ENCODE assay signal across 13 mouse cellular contexts in the genomic region with DNA sequence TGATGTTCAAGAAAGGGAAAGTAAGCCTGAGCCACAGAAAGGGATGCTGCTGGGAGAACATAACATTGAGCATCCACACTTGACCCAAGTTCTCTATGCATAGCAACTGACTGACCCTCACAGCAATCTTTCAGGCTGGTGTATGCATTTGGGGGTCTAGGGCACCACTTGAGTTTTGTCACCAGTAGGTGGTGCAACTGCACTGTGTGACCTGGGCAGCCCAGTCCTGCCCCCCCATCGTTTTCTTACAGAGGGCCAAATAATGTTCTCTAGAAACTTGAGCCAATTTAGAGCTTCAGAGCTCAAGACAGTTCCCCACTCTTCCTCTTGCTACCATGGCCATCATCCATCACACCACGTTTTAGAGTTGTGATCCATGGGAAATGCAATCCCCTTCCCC. TPM values are rescaled to one million over a fixed set of nuclear protein-coding genes. Genes with fewer than 3 reads are reported as not detected.
A peak's percentile ranks its signal among the peaks of the same experiment; 100 is the strongest.
DNase-seq lines count a peak whose midpoint lies in the region; TF ChIP-seq lines count a peak whose summit lies in the region.
"Had no signal": no experiment of that assay in that cellular context is flagged by ENCODE, and none has a peak within 500 bp of the region (broad histone marks: within the 10 kb centered on the region; RNA-seq: fewer than 3 reads in every experiment).

No protein-coding gene starts in this region.

- H3K27ac ChIP-seq in gastrocnemius, adult 2 months = no peak overlapping the region
- H3K27ac ChIP-seq: neural tube, embryonic 13.5 days had no signal

- DNase-seq in gastrocnemius, adult 2 months = no peak
- no peak for DNase-seq in gastrocnemius, postnatal 36 days
- peak; percentile 38 for DNase-seq in left cerebral cortex, postnatal 4 days
- no peak for DNase-seq in left cerebral cortex, postnatal 14 days (ENCODE audit: low spot score in 2 of 2)
- DNase-seq in R1 (ENCODE audit: low read depth, low spot score) = peak; percentile 32
- peak; percentile 52 for DNase-seq in lung, postnatal 36 days
- no peak for DNase-seq in adrenal gland, postnatal 14 days
- DNase-seq in cerebellum, adult 9-11 months = no peak
- DNase-seq: right cerebral cortex, postnatal 25 days had no signal

- intact Hi-C loops in gastrocnemius, adult 2 months (cut with DNase I) = no loop called here
- intact Hi-C loops in gastrocnemius, postnatal 36 days (cut with DNase I) = no loop called here
- intact Hi-C loops in left cerebral cortex, postnatal 4 days (cut with DNase I) = no loop called here
- intact Hi-C loops in left cerebral cortex, postnatal 14 days (cut with DNase I) = no loop called here

- H3K4me3 ChIP-seq in gastrocnemius, adult 2 months = no peak overlapping the region
- H3K4me3 ChIP-seq: limb, embryonic 12.5 days; neural tube, embryonic 13.5 days had no signal

- TF ChIP-seq CTCF in gastrocnemius, adult 2 months (IDR thresholded peaks at IDR 0.05) = peak; percentile 13; the same call in 1 of the 2 replicates

RNA-seq across cellular contexts. Expression of a gene that starts 42.3 kb away (rescaled TPM):
- 1 to 10 TPM; 1.5 to 2.4 TPM for total RNA-seq in gastrocnemius, adult 2 months (2021)
- total RNA-seq in gastrocnemius, postnatal 36 days (2021) = 1 to 10 TPM; 1.9 to 2.1 TPM
- 10 to 100 TPM; 21.5 to 25.0 TPM for total RNA-seq in left cerebral cortex, postnatal 4 days (2021)
- 10 to 100 TPM; 23.8 to 32.3 TPM for total RNA-seq in left cerebral cortex, postnatal 14 days (2021)
- 5.1 TPM in 2 replicates for total RNA-seq in adrenal gland, postnatal 14 days (2021)
- total RNA-seq: megakaryocyte-erythroid progenitor cell, adult 5-6 weeks had no signal

RNA-seq across cellular contexts. Expression of a gene that starts 45.5 kb away (rescaled TPM):
- total RNA-seq in gastrocnemius, adult 2 months (2021) = not detected
- total RNA-seq in gastrocnemius, postnatal 36 days (2021) = not detected
- total RNA-seq in left cerebral cortex, postnatal 4 days (2021) = not detected
- not detected for total RNA-seq in left cerebral cortex, postnatal 14 days (2021)
- total RNA-seq in adrenal gland, postnatal 14 days (2021) = not detected in 2 replicates
- total RNA-seq: heart, postnatal 10 days; megakaryocyte-erythroid progenitor cell, adult 5-6 weeks had no signal

RNA-seq across cellular contexts. Expression of a gene that starts 59.3 kb away (rescaled TPM):
- not detected for total RNA-seq in gastrocnemius, adult 2 months (2021)
- total RNA-seq in gastrocnemius, postnatal 36 days (2021) = not detected
- not detected for total RNA-seq in left cerebral cortex, postnatal 4 days (2021)
- not detected for total RNA-seq in left cerebral cortex, postnatal 14 days (2021)
- total RNA-seq in adrenal gland, postnatal 14 days (2021) = not detected in 2 replicates
- total RNA-seq: heart, postnatal 10 days; megakaryocyte-erythroid progenitor cell, adult 5-6 weeks had no signal

Comparison
In these comparisons a context has a peak if more than half of its experiments do, and no peak if none do; other contexts are left out.
1. DNase-seq: peak in left cerebral cortex, postnatal 4 days (single experiment), R1 (single experiment) and lung, postnatal 36 days (single experiment); none in gastrocnemius, adult 2 months (single experiment), gastrocnemius, postnatal 36 days (0 of 2), left cerebral cortex, postnatal 14 days (0 of 2), adrenal gland, postnatal 14 days (single experiment) and cerebellum, adult 9-11 months (single experiment).